Mouse (Mus musculus) forelimb bud, embryonic 11.5 days (tissue): ENCODE results near the gene Trank1.

Experiments used
- DNase-seq: peaks from one replicate; pipeline ENCODE4 v3.0.0-alpha.2; 2012; ENCODE audit warnings: low read depth, low spot score

Gene Trank1

GRCm38 (mm10) chr9:111311031-111311842 lies at the start of gene Trank1:
TSS of gene Trank1 (plus strand) at chr9:111311739.
- DNase-seq = no peak

- DNase-seq = no peak
Measured at GRCm38 (mm10) chr9:111267998-111268397, 43.5 kb upstream of the Trank1 start.

- DNase-seq = no peak
Measured at GRCm38 (mm10) chr9:111270606-111271005, 40.9 kb upstream of the Trank1 start.

GRCm38 (mm10) chr9:111271056-111271433 lies 40.5 kb upstream of the Trank1 start:
- DNase-seq = no peak

GRCm38 (mm10) chr9:111271434-111272160 lies 39.9 kb upstream of the Trank1 start, which contains the start of the genes Mlh1 and Epm2aip1:
TSS of gene Mlh1 (minus strand) at chr9:111271791.
TSS of gene Epm2aip1 (plus strand) at chr9:111271929.
- peak; percentile 100 for DNase-seq

- peak; percentile 16 for DNase-seq
Measured at GRCm38 (mm10) chr9:111272356-111272755, 39.2 kb upstream of the Trank1 start.

GRCm38 (mm10) chr9:111272996-111273785 lies 38.3 kb upstream of the Trank1 start:
- no peak for DNase-seq

GRCm38 (mm10) chr9:111273958-111274357 lies 37.6 kb upstream of the Trank1 start:
- no peak for DNase-seq

- DNase-seq = no peak
Measured at GRCm38 (mm10) chr9:111275156-111275555, 36.4 kb upstream of the Trank1 start.

- no peak for DNase-seq
Measured at GRCm38 (mm10) chr9:111285061-111285460, 26.5 kb upstream of the Trank1 start.

GRCm38 (mm10) chr9:111285676-111286075 lies 25.9 kb upstream of the Trank1 start:
- DNase-seq = peak; percentile 35

GRCm38 (mm10) chr9:111286468-111286867 lies 25.1 kb upstream of the Trank1 start:
- DNase-seq = no peak

GRCm38 (mm10) chr9:111287956-111288355 lies 23.6 kb upstream of the Trank1 start:
- no peak for DNase-seq

GRCm38 (mm10) chr9:111289294-111289831 lies 22.2 kb upstream of the Trank1 start:
- no peak for DNase-seq

- peak; percentile 88 for DNase-seq
Measured at GRCm38 (mm10) chr9:111289832-111290339, 21.7 kb upstream of the Trank1 start.

GRCm38 (mm10) chr9:111290539-111291100 lies 20.9 kb upstream of the Trank1 start:
- DNase-seq = no peak

GRCm38 (mm10) chr9:111293234-111293633 lies 18.3 kb upstream of the Trank1 start:
- no peak for DNase-seq

GRCm38 (mm10) chr9:111294911-111295310 lies 16.6 kb upstream of the Trank1 start:
- no peak for DNase-seq

GRCm38 (mm10) chr9:111295323-111295722 lies 16.2 kb upstream of the Trank1 start:
- no peak for DNase-seq

- DNase-seq = no peak
Measured at GRCm38 (mm10) chr9:111296433-111296832, 15.1 kb upstream of the Trank1 start.

GRCm38 (mm10) chr9:111298606-111299005 lies 12.9 kb upstream of the Trank1 start:
- DNase-seq = no peak
